16 mouse cellular contexts compared by ENCODE assay signal in the genomic region with DNA sequence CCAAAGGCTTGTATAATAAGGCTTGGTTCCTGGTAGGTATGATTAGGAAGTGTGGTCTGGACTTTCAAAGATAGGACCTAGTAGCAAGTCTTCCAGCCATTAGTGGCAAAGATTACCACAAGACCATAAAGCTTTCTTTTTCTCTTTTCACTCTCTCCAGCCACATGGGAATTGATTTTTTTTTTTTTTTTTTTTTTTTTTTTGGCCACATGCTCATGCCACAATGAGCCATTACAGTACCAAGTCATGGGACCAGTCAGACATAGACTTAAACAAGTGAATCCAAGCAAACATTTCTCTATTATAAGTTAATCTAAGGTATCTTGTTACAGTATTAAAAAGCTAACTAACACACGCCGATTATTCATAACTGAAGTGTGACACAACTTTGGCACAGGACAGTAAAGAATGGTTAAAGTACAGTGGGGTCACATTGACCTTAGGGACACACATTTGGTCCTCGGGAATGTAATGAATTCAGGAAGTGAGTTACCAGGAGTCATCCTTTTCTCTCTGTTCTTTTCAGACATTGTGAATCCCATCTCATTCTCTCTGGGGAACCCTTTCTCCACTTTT.
"Had no signal": no experiment of that assay in that cellular context is flagged by ENCODE, and none has a peak within 500 bp of the region (broad histone marks: within the 10 kb centered on the region; RNA-seq: fewer than 3 reads in every experiment).

No protein-coding gene starts in this region.

- H3K4me1 ChIP-seq: midbrain, embryonic 15.5 days; neural tube, embryonic 12.5 days had no signal

- H3K4me3 ChIP-seq: midbrain, embryonic 13.5 days; midbrain, embryonic 15.5 days; neural tube, embryonic 12.5 days had no signal

- H3K36me3 ChIP-seq: midbrain, embryonic 13.5 days; midbrain, embryonic 15.5 days; neural tube, embryonic 12.5 days had no signal

- H3K27ac ChIP-seq: midbrain, embryonic 13.5 days; midbrain, embryonic 15.5 days; neural tube, embryonic 12.5 days had no signal

- ATAC-seq: midbrain, embryonic 13.5 days; midbrain, embryonic 15.5 days had no signal

- H3K4me2 ChIP-seq: lung, embryonic 14.5 days; midbrain, embryonic 11.5 days; midbrain, embryonic 13.5 days; midbrain, embryonic 15.5 days; neural tube, embryonic 12.5 days had no signal

- H3K27me3 ChIP-seq: midbrain, embryonic 13.5 days; midbrain, embryonic 15.5 days; neural tube, embryonic 12.5 days had no signal

- DNase-seq: lung, adult 18-20 months; lung, embryonic 14.5 days; lung, postnatal 10 days; lung, postnatal 4 days; retina, postnatal 1 day; right cerebral cortex, adult 18-20 months; right cerebral cortex, postnatal 25 days; right cerebral cortex, postnatal 4 days; spleen, adult 18-20 months; thymus, adult 18-20 months; thymus, postnatal 14 days; thymus, postnatal 36 days had no signal

- H3K9ac ChIP-seq: lung, embryonic 14.5 days; midbrain, embryonic 13.5 days; midbrain, embryonic 15.5 days; neural tube, embryonic 12.5 days had no signal

- H3K9me3 ChIP-seq: midbrain, embryonic 13.5 days; midbrain, embryonic 15.5 days; neural tube, embryonic 12.5 days had no signal
